Mouse (Mus musculus) erythroblast, embryonic 14.5 days (primary cell): ENCODE data around the gene B3gnt2. TPM values are rescaled to one million over a fixed set of nuclear protein-coding genes. Genes with fewer than 3 reads are reported as not detected.

Experiments used
- H3K27me3 ChIP-seq: 2 replicates; pipeline ENCODE4 v1.6.1; 2012; ENCODE audit warnings: inconsistent platforms; ENCODE audit not compliant: control insufficient read depth
- H3K36me3 ChIP-seq: 2 replicates; pipeline ENCODE4 v1.6.1; 2012; ENCODE audit warnings: mild to moderate bottlenecking, inconsistent platforms; ENCODE audit not compliant: control insufficient read depth
- H3K4me1 ChIP-seq: 2 replicates; pipeline ENCODE4 v1.6.1; 2012; ENCODE audit warnings: inconsistent platforms; ENCODE audit not compliant: control insufficient read depth
- H3K4me3 ChIP-seq: replicated peaks from 2 replicates; pipeline ENCODE3; 2012; ENCODE audit warnings: moderate library complexity, mild to moderate bottlenecking, inconsistent platforms
- H3K9me3 ChIP-seq: 2 replicates; pipeline ENCODE4 v1.6.1; 2012; ENCODE audit warnings: low read length, inconsistent platforms, mixed read lengths; ENCODE audit not compliant: control insufficient read depth
- GATA1 ChIP-seq: IDR thresholded peaks from 2 replicates; pipeline ENCODE4 v1.6.1; 2012; ENCODE audit warnings: low read length, inconsistent platforms, mixed read lengths
- TAL1 ChIP-seq: IDR thresholded peaks from 3 replicates; pipeline ENCODE4 v1.6.1; 2012; ENCODE audit warnings: low read length, inconsistent platforms, mixed read lengths
- polyA plus RNA-seq: library from polyadenylated mRNA; stranded (reverse); fragments of >175 nt; gene quantifications from 2 replicates; pipeline ENCODE4 v1.2.3, GENCODE M21; 2012

Gene B3gnt2
- polyA plus RNA-seq, 1 experiment, result 0.07 TPM

- Histone ChIP-seq H3K9me3 (no peaks in the 10 kb centered on the region), H3K36me3 (no peaks in the 10 kb centered on the region), H3K4me3 (no peak overlapping the region), H3K4me1 (no peaks in the 10 kb centered on the region), H3K27me3 (no peaks in the 10 kb centered on the region)
- no peak for TF ChIP-seq TAL1
- no peak for TF ChIP-seq GATA1
Observed at GRCm38 (mm10) chr11:22891242-22891641, 30.5 kb upstream of the B3gnt2 start.

GRCm38 (mm10) chr11:22889224-22889623 lies 28.5 kb upstream of the B3gnt2 start:
- no peak overlapping the region for H3K4me3 ChIP-seq
- TF ChIP-seq GATA1, result no peak
- TF ChIP-seq TAL1, result no peak
- H3K27me3 ChIP-seq, result no peaks in the 10 kb centered on the region
- no peaks in the 10 kb centered on the region for H3K4me1 ChIP-seq
- H3K36me3 ChIP-seq, result no peaks in the 10 kb centered on the region
- no peaks in the 10 kb centered on the region for H3K9me3 ChIP-seq

DNA sequence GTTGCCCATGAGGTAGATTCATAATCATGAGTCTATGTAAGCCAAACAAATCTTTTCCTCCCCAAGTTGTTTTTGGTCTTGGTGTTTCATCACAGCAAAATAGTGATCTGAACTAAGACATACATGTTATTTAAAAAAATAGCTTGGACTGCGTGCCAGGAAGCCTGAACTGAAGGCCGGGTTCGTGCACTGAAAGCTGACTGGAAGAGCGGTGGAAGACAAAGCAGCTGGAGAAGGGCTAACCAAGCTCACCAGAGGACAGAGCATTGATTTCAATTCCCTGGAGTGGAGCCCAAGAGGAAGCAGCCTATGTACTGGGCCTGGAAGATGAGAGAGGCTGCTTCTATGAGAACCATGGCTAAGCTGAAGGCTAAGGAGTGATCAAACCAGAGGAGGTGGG lies 26.2 kb upstream of the B3gnt2 start:
- H3K9me3 ChIP-seq, result no peaks in the 10 kb centered on the region
- no peak for TF ChIP-seq GATA1
- no peak for TF ChIP-seq TAL1
- no peaks in the 10 kb centered on the region for H3K27me3 ChIP-seq
- no peaks in the 10 kb centered on the region for H3K4me1 ChIP-seq
- no peaks in the 10 kb centered on the region for H3K36me3 ChIP-seq
- no peak overlapping the region for H3K4me3 ChIP-seq

GRCm38 (mm10) chr11:22885350-22885749 lies 24.6 kb upstream of the B3gnt2 start:
- H3K9me3 ChIP-seq, result no peaks in the 10 kb centered on the region
- H3K27me3 ChIP-seq, result no peaks in the 10 kb centered on the region
- no peaks in the 10 kb centered on the region for H3K36me3 ChIP-seq
- TF ChIP-seq TAL1 (no peak), GATA1 (no peak)
- no peaks in the 10 kb centered on the region for H3K4me1 ChIP-seq
- no peak overlapping the region for H3K4me3 ChIP-seq

DNA sequence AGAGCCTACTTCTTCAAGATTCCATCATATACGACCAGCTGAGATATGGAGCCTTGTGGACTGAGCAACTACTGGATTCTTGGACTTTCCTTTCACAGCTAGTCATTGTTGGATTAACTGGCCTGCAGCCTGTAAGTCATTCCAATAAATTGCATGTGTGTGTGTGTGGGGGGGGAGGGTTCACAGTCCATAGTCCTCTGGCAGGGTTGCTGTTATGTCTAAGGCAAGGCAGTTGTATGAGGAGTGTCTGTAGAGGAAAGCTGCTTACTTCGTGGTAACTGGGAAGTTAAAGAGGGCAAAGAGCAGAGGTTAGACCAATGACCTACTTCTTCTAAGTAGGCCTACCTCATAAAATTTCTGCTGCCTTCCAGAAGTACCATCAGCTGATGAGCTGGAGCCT lies 22.9 kb upstream of the B3gnt2 start:
- no peaks in the 10 kb centered on the region for H3K36me3 ChIP-seq
- TF ChIP-seq TAL1, result no peak
- TF ChIP-seq GATA1, result no peak
- no peaks in the 10 kb centered on the region; the same call in 1 of the 2 replicates for H3K4me1 ChIP-seq
- H3K27me3 ChIP-seq, result no peaks in the 10 kb centered on the region
- no peak overlapping the region for H3K4me3 ChIP-seq
- no peaks in the 10 kb centered on the region for H3K9me3 ChIP-seq

- Histone ChIP-seq H3K9me3 (no peaks in the 10 kb centered on the region), H3K27me3 (no peaks in the 10 kb centered on the region)
- TF ChIP-seq GATA1, result no peak
- TF ChIP-seq TAL1, result no peak
Observed at GRCm38 (mm10) chr11:22882926-22883325, 22.2 kb upstream of the B3gnt2 start.

DNA sequence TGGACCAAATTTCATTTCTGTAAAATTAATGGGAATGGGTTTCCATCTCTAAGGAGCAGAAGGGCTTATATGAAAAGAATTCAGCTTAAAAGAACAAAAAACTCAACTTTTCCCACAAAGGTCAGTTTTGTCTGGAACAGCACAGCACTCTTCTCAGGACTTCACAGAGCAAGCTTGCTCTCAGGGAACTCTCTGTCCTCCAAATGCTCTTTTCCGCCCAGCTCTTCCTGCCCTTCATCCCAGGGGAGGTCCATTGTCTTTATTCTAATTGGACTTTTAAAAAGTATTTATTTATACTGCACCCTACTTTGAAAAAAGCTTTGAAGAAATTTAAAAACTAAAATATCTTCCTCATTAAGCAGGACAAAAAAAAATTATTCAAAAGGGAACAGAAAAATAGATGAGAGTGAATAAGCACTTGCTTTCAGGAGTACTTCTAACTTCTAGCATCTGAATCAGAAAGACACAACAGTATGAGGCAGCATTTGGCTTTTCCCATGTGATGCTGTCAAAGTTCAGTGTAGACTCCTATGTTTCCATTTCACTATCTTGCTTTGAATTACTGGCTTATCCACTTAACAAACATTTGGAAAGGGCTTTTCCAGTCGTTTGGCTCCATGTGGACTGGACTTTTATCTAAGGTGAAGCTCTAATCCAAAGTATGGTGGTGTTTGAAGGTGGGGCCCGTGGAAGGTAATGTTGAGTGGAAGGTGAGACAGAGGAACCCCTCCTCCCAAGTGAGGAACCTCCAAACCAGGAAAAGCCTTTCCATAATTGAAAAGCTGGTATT lies 19.8 kb upstream of the B3gnt2 start:
- Histone ChIP-seq H3K4me3 (no peak overlapping the region), H3K4me1 (peaks cover 15% of the 10 kb centered on the region), H3K27me3 (no peaks in the 10 kb centered on the region), H3K36me3 (no peaks in the 10 kb centered on the region), H3K9me3 (no peaks in the 10 kb centered on the region)
- no peak for TF ChIP-seq TAL1
- no peak for TF ChIP-seq GATA1

More at GRCm38 (mm10) chr11:22882926-22883325, 22.2 kb upstream of the B3gnt2 start:
- H3K36me3 ChIP-seq, result no peaks in the 10 kb centered on the region
- H3K4me1 ChIP-seq, result peaks cover 3% of the 10 kb centered on the region; the same call in 1 of the 2 replicates
- no peak overlapping the region for H3K4me3 ChIP-seq

DNA sequence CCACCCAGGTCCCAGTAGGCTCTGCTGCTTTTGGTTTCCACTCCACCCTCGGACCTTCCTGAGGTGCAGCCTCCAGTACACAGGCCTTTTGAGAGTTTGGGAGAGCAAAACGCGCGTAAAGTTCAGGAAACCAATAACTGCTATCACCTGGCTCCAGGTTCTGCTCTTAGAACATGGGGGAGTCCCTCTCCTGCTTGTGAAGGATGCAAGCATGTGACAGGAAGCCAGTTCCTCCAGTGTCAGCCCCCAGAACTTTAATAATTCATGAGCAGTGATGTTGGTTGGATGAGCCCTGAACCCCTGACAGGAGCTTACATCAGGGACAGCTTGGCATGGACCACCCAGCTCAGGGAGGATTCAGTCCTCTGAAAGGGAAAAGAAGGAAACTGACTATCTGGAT lies 18.9 kb upstream of the B3gnt2 start:
- no peaks in the 10 kb centered on the region for H3K27me3 ChIP-seq
- no peaks in the 10 kb centered on the region for H3K36me3 ChIP-seq
- peaks cover 15% of the 10 kb centered on the region for H3K4me1 ChIP-seq
- no peaks in the 10 kb centered on the region for H3K9me3 ChIP-seq
- no peak overlapping the region for H3K4me3 ChIP-seq
- TF ChIP-seq TAL1, result no peak
- no peak for TF ChIP-seq GATA1

DNA sequence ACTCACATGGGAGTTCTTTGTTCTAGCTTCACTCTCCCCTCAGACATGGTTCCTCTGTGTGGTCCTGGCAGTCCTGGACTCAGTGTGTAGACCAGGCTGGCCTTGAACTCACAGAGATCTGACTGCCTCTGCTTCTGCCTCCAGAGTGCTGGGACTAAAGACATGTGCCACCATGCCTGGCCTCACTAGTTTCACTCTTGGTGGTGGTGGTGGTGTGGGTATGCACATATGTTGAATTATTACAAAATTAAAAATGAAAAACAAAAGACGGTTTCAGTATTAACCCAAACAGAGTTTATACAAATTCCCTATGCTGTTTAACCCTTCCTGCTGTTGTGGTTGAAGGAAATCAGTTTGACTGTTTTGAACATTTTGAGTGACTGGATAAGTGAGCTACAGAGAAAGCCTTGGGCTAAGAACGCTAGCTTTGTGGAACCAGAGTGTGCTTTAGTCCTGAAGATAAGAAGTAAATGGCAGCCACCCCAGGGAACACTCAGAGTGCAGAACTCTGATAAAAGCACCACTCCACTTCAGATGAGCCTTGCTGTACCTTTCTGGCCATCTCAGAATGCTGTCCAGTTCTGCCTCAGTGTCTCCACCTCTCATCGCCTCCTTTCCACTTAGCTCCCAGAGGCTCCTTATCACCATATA lies 16.0 kb upstream of the B3gnt2 start:
- no peak for TF ChIP-seq TAL1
- TF ChIP-seq GATA1, result no peak
- H3K9me3 ChIP-seq, result no peaks in the 10 kb centered on the region
- no peak overlapping the region for H3K4me3 ChIP-seq
- H3K36me3 ChIP-seq, result no peaks in the 10 kb centered on the region
- H3K27me3 ChIP-seq, result no peaks in the 10 kb centered on the region
- peaks cover 22% of the 10 kb centered on the region for H3K4me1 ChIP-seq

GRCm38 (mm10) chr11:22875279-22875678 lies 14.5 kb upstream of the B3gnt2 start:
- no peaks in the 10 kb centered on the region for H3K9me3 ChIP-seq
- H3K27me3 ChIP-seq, result no peaks in the 10 kb centered on the region
- peaks cover 27% of the 10 kb centered on the region for H3K4me1 ChIP-seq
- no peak overlapping the region for H3K4me3 ChIP-seq
- no peaks in the 10 kb centered on the region for H3K36me3 ChIP-seq
- TF ChIP-seq TAL1 (no peak), GATA1 (no peak)
